Mouse (Mus musculus) liver, embryonic 11.5 days (tissue): ENCODE measurements around the gene Timm22. TPM values are rescaled to one million over a fixed set of nuclear protein-coding genes. Genes with fewer than 3 reads are reported as not detected.

Source experiments
- ATAC-seq: fragments of 200-750 bp; cut with Nextera tagmentation; replicated peaks from 2 replicates; pipeline ENCODE4 v1.8.0; 2017; ENCODE audit warnings: moderate number of reproducible peaks, mild to moderate bottlenecking, moderate TSS enrichment, moderate library complexity; ENCODE audit not compliant: low FRiP score
- DNase-seq: peaks from one replicate; pipeline ENCODE4 v3.0.0-alpha.2; 2017; ENCODE audit warnings: low spot score
- H3K27ac ChIP-seq: fragments of 300-500 bp; sonication (generic); 2 replicates; pipeline ENCODE4 v1.5.1; 2014; ENCODE audit warnings: mild to moderate bottlenecking, low read depth, low read length, control low read depth
- H3K27me3 ChIP-seq: fragments of 300-500 bp; sonication (generic); replicated peaks from 2 replicates; pipeline ENCODE4 v1.6.1; 2014; ENCODE audit warnings: low read length, mixed read lengths; ENCODE audit not compliant: control insufficient read depth, insufficient read depth
- H3K36me3 ChIP-seq: fragments of 300-500 bp; sonication (generic); 2 replicates; pipeline ENCODE4 v1.6.1; 2014; ENCODE audit warnings: mild to moderate bottlenecking, low read length, moderate library complexity, mixed read lengths; ENCODE audit not compliant: control insufficient read depth, insufficient read depth
- H3K4me1 ChIP-seq: fragments of 300-500 bp; sonication (generic); replicated peaks from 2 replicates; pipeline ENCODE4 v1.6.1; 2014; ENCODE audit warnings: low read length, mixed read lengths; ENCODE audit not compliant: control insufficient read depth, insufficient read depth
- H3K4me2 ChIP-seq: fragments of 300-500 bp; sonication (generic); 2 replicates; pipeline ENCODE4 v1.6.1; 2014; ENCODE audit warnings: mild to moderate bottlenecking, control low read depth, moderate library complexity
- H3K4me3 ChIP-seq: fragments of 300-500 bp; sonication (generic); 2 replicates; pipeline ENCODE4 v1.5.1; 2014; ENCODE audit warnings: low read depth, low read length, control low read depth
- H3K9ac ChIP-seq: fragments of 300-500 bp; sonication (generic); 2 replicates; pipeline ENCODE4 v1.6.1; 2014; ENCODE audit warnings: low read depth, low read length, control low read depth
- H3K9me3 ChIP-seq: fragments of 300-500 bp; sonication (generic); 2 replicates; pipeline ENCODE4 v1.6.1; 2016; ENCODE audit warnings: low read length, inconsistent platforms, mixed read lengths; ENCODE audit not compliant: control insufficient read depth
- WGBS: fragments of 180-500 bp; shearing (Covaris S2); extraction: QIAGEN DNeasy Blood & Tissue Kit; methylation state at CpG from one replicate; pipeline ENCODE4 v1.1.7; 2014; 5-methylcytosine and 5-hydroxymethylcytosine counted together
- polyA plus RNA-seq: library from polyadenylated mRNA; unstranded; fragments of >200 nt; fragmentation: Nextera tagmentation; extraction: Ambion mirVana; gene quantifications from 2 replicates; pipeline ENCODE4 v1.2.1, GENCODE M21; 2014

Timm22 gene
- polyA plus RNA-seq, 1 experiment from 2014 or later = 91.2 TPM

DNA sequence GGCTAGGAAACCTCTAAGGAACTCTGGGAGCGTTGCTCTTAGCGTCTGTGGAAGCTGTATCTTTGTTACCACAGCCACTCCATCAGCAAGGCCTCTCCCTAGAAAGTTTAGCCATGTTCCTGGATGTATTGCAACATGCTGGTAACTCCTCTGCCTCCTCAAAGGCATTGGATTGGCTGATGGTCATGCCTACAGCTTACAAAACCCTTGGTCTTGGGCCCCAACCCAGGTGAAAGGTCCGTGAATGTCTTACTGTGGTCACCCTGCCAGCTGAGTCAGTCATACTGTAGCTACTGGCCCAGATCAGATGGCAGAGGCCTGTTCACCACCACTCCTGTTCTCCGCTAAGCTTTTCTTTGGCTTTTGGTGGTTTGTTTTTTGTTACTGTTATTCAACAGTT, 8.2 kb downstream of the Timm22 start:
- no peak overlapping the region for H3K4me2 ChIP-seq
- no peak overlapping the region for H3K4me3 ChIP-seq
- H3K36me3 ChIP-seq = peaks cover 16% of the 10 kb centered on the region

DNA sequence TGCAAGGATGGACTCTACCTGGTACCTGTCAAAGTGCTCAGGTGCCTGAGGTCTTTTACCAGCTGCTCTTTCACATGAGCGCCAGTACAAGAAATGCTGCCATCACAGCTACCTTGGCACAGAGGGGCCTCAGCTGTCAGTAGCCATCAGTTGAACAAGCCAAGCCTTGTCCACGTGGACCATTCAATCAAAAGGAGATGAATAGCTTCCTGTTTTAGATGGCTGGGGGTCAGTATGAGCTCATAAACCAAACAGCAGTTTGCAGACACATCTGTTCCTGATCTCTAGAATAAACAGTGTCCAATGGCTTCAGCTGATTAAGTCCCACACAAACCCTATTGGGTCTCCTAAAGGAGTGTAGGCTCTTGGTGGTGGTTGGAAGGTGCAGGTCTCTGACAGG, 9.2 kb downstream of the Timm22 start:
- 57% methylated on average over 2 of the region's 2 CpGs for WGBS
- Histone ChIP-seq H3K4me3 (no peak overlapping the region), H3K27ac (no peak overlapping the region), H3K9me3 (no peaks in the 10 kb centered on the region), H3K36me3 (peaks cover 16% of the 10 kb centered on the region), H3K4me1 (no peaks in the 10 kb centered on the region), H3K9ac (no peak overlapping the region), H3K4me2 (no peak overlapping the region), H3K27me3 (no peaks in the 10 kb centered on the region)
- DNase-seq (no peak), ATAC-seq (no peak)

More for the DNA sequence above, 8.2 kb downstream of the Timm22 start:
- Histone ChIP-seq H3K9ac (no peak overlapping the region), H3K9me3 (no peaks in the 10 kb centered on the region), H3K27me3 (no peaks in the 10 kb centered on the region), H3K4me1 (no peaks in the 10 kb centered on the region), H3K27ac (no peak overlapping the region)
- DNase-seq (no peak), ATAC-seq (no peak)
- WGBS = 89% methylated on average over 4 of the region's 4 CpGs

GRCm38 (mm10) chr11:76418423-76418822, 11.7 kb downstream of the Timm22 start:
- no peak for ATAC-seq
- no peak for DNase-seq
- Histone ChIP-seq H3K9ac (no peak overlapping the region), H3K4me3 (no peak overlapping the region), H3K4me2 (no peak overlapping the region), H3K27me3 (no peaks in the 10 kb centered on the region), H3K4me1 (no peaks in the 10 kb centered on the region), H3K27ac (no peak overlapping the region), H3K36me3 (peaks cover 14% of the 10 kb centered on the region), H3K9me3 (no peaks in the 10 kb centered on the region)
- WGBS = 87% methylated on average over 8 of the region's 8 CpGs

- no peak overlapping the region for H3K4me3 ChIP-seq
- no peaks in the 10 kb centered on the region for H3K4me1 ChIP-seq
- peaks cover 14% of the 10 kb centered on the region for H3K36me3 ChIP-seq
- no peak for DNase-seq
- no peaks in the 10 kb centered on the region for H3K27me3 ChIP-seq
- 54% methylated on average over 4 of the region's 4 CpGs for WGBS
- no peak overlapping the region for H3K9ac ChIP-seq
- no peak for ATAC-seq
- no peak overlapping the region for H3K27ac ChIP-seq
- no peak overlapping the region for H3K4me2 ChIP-seq
- no peaks in the 10 kb centered on the region for H3K9me3 ChIP-seq
Measured at GRCm38 (mm10) chr11:76419179-76419578, 12.4 kb downstream of the Timm22 start.

DNA sequence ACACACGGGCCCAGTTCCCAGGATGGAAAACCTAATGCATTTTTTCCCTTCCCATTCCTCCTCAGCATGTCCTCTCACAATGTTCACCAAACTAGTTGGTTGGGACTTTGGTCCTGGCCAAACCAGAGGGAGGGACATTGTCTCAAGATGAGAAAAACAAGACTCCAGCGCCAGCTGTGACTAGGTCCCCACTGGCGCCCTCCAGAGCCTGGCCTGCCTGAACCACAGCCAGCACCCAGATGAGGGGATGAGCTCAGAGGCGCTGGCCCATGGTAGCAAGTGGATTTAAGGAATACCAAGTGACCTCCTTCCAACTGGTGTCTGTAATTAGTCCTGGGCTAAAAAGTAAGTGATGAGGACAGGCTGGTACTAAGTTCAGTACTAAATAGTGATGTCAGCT, 14.1 kb downstream of the Timm22 start:
- no peak overlapping the region for H3K27ac ChIP-seq
- no peaks in the 10 kb centered on the region for H3K4me1 ChIP-seq
- H3K27me3 ChIP-seq = no peaks in the 10 kb centered on the region
- H3K9ac ChIP-seq = no peak overlapping the region
- DNase-seq (no peak), ATAC-seq (no peak)
- H3K4me3 ChIP-seq = no peak overlapping the region
- 86% methylated on average over 4 of the region's 4 CpGs for WGBS
- H3K9me3 ChIP-seq = no peaks in the 10 kb centered on the region
- H3K36me3 ChIP-seq = peaks cover 7% of the 10 kb centered on the region
- H3K4me2 ChIP-seq = no peak overlapping the region

DNA sequence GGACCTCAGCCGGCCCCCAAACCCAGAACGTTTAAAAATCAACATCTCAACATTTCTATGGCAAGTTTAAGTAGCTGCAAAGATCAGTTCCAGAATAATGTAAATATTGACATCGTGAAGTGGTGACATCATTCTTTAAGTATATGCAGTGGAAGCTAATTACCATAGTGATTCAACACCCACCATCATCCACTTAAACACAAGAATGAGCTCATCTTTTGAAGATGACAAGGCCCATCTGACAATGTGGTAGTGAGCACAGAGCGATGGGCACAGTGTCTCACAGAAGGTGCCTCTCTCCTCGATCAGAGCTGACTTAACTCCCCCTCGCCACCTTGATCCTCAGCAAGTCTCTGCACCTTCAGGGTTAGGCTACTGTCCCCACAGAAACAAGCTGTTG, 19.0 kb downstream of the Timm22 start:
- no peak for DNase-seq
- Histone ChIP-seq H3K9ac (no peak overlapping the region), H3K27ac (no peak overlapping the region), H3K4me3 (no peak overlapping the region), H3K4me2 (no peak overlapping the region), H3K27me3 (no peaks in the 10 kb centered on the region), H3K4me1 (no peaks in the 10 kb centered on the region), H3K36me3 (no peaks in the 10 kb centered on the region), H3K9me3 (no peaks in the 10 kb centered on the region)
- ATAC-seq = no peak
- 83% methylated on average over 6 of the region's 6 CpGs for WGBS

DNA sequence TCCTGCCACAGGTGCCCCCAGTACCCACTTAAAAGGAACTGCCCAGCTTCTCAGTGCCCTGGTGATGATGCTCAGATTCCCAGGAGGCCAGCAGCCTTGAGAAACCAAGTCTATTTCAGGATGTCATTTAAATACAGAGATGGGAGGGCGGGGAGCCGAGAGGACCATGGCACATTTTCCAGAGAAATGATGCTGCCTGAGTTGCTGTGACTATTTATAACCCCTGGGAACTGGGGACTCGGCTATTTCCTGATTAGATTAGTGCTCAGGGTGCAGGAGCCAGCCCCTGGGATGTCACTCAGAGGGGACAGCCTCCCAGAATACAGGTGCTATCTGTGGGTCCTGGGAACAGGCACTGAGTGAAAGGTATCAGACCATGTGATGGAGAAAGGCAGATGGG, 21.0 kb downstream of the Timm22 start:
- 62% methylated on average over 3 of the region's 3 CpGs for WGBS
- Histone ChIP-seq H3K4me1 (no peaks in the 10 kb centered on the region), H3K9me3 (no peaks in the 10 kb centered on the region), H3K9ac (no peak overlapping the region), H3K4me2 (no peak overlapping the region), H3K27ac (no peak overlapping the region), H3K36me3 (no peaks in the 10 kb centered on the region), H3K27me3 (no peaks in the 10 kb centered on the region), H3K4me3 (no peak overlapping the region)
- DNase-seq (no peak), ATAC-seq (no peak)

DNA sequence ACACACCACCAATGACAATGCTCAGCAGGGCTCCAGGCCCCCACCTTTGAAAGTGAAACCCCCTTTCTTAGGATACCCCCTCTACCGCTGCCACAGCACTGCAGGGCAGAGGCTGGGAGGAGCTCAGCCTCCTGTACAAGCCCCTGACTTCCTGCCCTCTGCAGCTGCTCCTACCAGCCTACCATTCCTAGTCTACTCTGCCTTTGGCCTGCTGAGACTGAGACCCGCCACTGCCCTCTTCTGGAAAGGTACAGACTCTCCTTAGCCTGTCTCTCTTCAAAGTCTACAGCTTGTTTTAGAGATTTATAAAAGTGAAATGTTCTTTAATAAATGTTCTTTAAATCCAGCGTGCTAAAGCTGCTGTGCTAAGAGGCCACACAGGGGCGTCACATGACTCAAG, 22.3 kb downstream of the Timm22 start:
- Histone ChIP-seq H3K27ac (no peak overlapping the region), H3K4me1 (no peaks in the 10 kb centered on the region), H3K27me3 (no peaks in the 10 kb centered on the region), H3K4me3 (no peak overlapping the region), H3K9me3 (no peaks in the 10 kb centered on the region), H3K9ac (no peak overlapping the region), H3K4me2 (no peak overlapping the region), H3K36me3 (no peaks in the 10 kb centered on the region)
- DNase-seq (no peak), ATAC-seq (no peak)
- WGBS = 65% methylated on average over 4 of the region's 4 CpGs

DNA sequence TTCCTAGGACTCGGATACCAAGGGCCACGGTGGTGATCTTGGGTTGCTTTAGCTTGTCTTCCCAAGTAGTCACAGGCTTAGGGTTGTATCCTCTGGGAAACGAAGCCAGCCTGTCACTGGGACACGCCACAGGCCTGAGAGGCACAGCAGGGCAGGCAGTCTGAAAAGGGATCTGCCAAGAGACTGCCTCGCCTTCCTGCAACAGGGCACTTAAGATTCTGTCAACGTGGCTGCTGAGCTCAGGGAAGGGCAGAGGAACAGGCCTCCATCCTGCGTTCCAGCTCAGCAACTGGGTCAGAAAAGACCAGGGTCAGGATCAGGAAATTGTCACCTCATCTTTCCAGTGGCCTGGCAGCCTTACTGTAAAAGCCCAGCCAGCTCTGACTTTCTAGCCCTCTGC, 22.8 kb downstream of the Timm22 start:
- H3K4me3 ChIP-seq = no peak overlapping the region
- H3K9me3 ChIP-seq = no peaks in the 10 kb centered on the region
- DNase-seq = no peak
- H3K4me1 ChIP-seq = no peaks in the 10 kb centered on the region
- H3K4me2 ChIP-seq = no peak overlapping the region
- no peaks in the 10 kb centered on the region for H3K36me3 ChIP-seq
- no peak overlapping the region for H3K27ac ChIP-seq
- no peak for ATAC-seq
- 68% methylated on average over 7 of the region's 7 CpGs for WGBS
- no peaks in the 10 kb centered on the region for H3K27me3 ChIP-seq
- H3K9ac ChIP-seq = no peak overlapping the region
